Mouse (Mus musculus) kidney, adult 2 months (tissue): ENCODE results near the gene Fam214b.

Experiments used
- CTCF ChIP-seq: fragments of 200-500 bp; conservative IDR thresholded peaks from 2 replicates; pipeline ENCODE4 v1.5.1; 2011; ENCODE audit warnings: low read depth, mild to moderate bottlenecking, control low read depth, low read length, moderate library complexity, mixed read lengths; ENCODE audit not compliant: insufficient read depth, insufficient read length
- POLR2A ChIP-seq: fragments of 200-500 bp; IDR thresholded peaks from one replicate; pipeline ENCODE4 v1.6.1; 2011; ENCODE audit warnings: low read depth, low read length, control low read depth

GRCm38 (mm10) chr4:43058753-43059654, 13.0 kb upstream of the Fam214b start, which contains the start of gene Unc13b:
- TF ChIP-seq CTCF (no peak), POLR2A (peak; percentile 26)
